Mouse (Mus musculus): ENCODE measurements around the gene Unc13a.

Gene Unc13a

DNA sequence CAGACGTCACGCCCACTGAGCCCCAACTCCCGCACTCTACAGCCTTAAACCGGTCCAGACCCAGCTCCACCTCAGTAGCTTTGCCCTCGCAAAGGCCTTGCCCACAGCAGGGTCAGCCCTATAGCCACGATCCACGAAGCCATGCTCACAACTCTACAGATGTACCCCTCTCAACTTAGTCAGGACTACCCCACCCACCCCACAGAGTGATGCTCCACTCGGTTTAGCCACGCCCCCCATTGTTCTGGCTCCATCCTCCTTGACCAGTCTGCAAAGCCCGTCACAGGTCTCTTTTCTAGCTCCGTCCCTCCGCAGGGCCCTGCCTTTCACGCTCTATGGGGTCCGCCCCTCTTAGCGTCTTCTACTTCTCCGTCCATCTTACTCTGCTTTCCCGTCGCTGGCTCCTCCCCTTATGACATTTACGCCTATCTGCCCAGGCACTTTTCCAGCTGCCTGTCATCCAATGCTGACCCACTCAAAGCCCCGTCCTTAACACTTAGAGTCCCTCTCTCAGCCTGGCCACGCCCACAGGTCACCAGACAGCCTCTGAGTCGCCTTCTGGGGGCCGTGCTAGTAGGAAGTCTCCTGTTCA, 14.7 kb upstream of the Unc13a start:
- DNase-seq (ENCODE audit: low spot score): no peak

DNA sequence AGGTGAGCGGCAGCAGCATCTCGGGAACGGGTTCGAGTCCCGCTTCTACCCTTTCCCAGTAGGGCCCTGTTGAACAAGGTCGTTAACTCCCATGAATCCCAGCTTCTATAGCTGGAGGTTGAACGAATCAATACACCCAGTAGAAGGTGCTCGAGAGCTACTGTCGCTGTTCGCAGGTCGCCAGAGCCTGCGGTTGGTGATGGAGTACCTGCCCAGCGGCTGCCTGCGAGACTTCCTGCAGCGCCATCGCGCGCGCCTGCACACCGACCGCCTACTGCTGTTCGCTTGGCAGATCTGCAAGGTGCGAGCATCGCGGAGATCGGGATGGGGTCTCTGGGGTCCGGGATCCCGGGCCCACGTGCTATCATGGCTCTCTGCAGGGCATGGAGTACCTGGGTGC, 14.0 kb upstream of the Unc13a start:
- DNase-seq (ENCODE audit: low spot score): no peak

DNA sequence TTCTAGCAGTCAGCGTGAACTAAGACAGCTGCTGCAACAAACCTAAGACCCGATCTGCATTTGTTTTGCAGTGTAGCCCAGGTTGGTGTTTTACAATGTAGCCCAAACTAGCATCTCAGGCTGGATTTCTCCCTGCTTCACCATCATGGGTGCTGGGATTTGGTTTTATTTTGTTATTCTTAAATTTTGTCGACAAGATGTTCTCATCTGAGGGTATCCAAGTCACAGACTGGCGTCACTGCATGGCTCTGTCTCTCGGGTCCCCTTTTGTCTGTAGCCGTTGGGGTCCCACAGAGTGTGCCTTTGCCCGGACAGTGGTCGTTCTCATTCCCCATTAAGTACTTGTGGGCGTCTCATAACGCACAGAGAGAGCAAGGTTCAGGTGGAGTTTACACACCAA, 13.1 kb upstream of the Unc13a start:
- DNase-seq (ENCODE audit: low spot score): no peak

DNA sequence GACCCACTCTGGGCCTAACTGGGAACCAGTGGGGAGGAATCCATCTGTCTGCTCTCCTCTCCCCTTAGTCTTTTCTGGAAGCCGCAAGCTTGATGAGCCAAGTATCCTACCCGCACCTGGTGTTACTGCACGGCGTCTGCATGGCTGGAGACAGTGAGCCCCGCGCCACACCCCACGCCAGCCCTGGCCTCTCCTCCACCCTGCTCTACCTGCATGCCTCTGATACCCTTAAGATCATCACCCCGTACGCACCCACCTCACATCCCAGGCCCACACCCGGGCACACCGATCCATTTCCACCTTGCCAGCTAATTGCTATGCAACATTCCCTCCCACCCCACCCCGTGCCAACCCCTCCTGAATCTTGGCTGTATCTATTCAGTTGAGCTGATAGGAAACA, 11.3 kb upstream of the Unc13a start:
- DNase-seq (ENCODE audit: low spot score): no peak

DNA sequence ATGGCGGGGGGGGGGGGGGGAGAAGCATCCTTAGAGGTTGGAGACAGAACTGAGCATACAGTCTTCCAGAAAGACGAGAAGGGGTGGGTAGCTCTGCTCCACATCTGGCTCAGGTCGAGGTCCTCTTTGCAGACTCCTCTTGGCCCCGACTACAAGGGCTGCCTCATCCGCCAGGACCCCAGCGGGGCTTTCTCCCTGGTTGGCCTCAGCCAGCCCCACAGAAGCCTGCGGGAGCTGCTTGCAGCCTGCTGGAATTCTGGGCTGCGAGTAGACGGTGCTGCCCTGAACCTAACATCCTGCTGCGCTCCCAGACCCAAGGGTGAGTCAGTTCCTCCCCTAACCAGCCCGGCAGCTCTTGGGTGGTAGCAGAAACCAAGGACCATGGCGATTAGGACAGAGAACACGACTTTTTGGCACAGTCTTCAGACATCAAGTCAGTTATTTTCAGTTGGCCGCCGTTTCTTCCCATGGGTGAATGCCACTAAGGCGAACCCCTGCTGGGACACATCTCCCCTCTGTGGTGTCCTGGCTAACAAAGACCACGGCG, 9.9 kb upstream of the Unc13a start:
- DNase-seq (ENCODE audit: low spot score): no peak

DNA sequence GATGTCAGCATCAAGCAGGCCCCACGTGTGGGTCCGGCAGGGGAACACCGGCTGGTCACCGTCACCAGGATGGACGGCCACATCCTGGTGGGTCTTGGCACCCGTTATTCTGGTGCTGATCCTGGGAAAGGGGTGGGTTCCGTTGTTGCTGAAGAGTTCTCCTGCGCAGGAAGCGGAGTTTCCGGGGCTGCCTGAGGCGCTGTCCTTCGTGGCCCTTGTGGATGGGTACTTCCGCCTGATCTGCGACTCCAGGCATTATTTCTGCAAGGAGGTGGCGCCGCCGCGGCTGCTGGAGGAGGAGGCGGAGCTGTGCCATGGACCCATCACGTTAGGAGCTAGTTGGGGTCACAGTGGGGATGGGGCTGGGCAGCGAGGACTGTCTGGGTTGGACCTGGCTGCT, 8.9 kb upstream of the Unc13a start:
- no peak for DNase-seq (ENCODE audit: low spot score)

DNA sequence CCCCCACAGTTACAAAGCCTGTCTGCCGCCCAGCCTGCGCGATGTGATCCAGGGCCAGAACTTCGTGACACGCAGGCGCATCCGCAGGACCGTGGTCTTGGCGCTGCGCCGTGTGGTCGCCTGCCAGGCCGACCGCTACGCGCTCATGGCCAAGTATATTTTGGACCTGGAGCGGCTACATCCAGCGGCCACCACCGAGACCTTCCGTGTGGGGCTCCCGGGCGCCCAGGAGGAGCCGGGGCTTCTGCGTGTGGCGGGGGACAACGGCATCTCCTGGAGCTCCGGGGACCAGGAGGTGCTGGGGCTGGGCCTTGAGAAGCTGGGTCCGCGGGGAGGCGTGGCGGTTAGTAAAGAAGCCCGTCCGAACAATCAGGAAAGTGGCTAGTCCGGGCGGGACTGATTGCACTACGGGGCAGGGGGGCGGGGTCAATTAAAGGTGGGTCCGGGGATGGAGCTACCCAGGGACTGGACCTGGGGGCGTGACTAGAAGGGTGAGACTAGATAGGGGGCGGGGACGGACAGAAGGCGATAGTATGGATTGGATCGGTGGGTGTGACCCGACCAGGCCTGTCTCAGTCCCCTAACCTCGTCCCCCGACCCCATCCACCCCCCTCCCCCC, 8.1 kb upstream of the Unc13a start:
- DNase-seq (ENCODE audit: low spot score): no peak

DNA sequence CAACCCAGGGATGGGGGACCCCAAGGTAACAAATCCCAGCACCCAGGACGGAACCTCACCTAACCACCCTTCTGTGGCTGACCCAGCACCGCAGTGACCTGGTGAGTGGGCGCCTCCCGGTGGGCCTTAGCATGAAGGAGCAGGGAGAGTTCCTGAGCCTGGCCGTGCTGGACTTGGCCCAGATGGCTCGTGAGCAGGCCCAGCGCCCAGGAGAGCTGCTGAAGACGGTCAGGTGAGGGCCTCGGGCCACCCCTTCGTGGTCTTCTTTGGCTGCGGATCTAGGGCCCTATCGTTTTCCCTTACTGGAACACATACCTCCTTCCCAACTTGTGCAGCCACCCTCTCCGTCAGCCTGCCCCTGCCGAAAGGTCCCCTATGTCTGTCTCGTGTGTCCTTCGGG, 7.6 kb upstream of the Unc13a start:
- DNase-seq (ENCODE audit: low spot score): no peak

DNA sequence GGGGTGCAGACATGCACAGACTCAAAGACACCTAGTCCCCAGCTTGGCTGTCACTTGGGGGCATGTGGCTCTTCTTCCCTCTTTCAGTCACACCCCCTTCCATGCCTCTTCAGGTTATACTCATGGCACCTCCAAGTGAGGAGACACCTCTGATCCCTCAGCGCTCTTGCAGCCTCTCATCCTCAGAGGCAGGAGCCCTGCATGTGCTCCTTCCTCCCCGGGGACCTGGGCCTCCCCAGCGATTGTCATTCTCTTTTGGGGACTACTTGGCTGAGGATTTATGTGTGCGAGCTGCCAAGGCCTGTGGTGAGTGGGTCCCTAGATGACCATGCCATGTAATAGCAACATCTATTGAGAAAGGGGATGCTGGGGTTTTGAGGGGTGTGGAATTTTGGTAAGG, 6.7 kb upstream of the Unc13a start:
- no peak for DNase-seq (ENCODE audit: low spot score)

DNA sequence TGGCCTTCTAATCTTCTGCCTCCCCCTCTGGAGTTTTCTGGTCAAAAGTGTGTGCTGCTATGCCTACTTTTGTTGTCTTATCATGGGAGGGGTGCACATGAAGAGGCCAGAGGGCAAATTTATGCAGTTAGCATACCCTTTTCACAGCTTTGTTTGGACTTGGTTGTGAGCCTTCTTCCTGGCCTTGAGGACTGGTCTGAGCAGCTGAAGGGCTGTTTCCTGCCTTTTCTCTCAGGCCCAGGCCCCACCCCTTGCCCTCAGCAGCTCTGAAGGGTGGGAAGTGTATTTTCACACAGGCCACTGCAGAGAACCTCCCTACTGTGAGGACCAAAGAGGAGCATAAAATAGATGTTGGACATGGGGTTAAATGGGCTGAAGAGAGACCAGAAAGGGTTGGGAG, 6.0 kb upstream of the Unc13a start:
- DNase-seq (ENCODE audit: low spot score): no peak

DNA sequence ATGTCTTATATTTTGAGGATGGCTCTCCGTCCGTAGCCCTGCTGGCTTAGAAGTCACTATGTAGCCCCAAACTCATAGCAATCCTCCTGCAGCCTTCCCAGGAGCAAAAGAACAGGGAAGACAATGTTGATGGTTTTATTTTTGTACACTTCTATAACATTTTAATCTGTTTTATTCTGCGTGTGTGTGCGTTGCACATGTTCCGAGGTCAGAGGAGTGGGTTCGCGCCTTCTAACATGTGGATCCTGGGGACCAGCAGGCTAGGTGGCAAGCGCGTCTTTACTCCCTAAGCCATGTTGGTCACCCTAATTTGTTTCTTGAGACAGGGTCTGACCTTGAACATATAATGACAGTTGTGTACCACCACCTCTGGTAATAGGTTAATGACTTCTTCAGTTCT, 5.2 kb upstream of the Unc13a start:
- no peak for DNase-seq (ENCODE audit: low spot score)

DNA sequence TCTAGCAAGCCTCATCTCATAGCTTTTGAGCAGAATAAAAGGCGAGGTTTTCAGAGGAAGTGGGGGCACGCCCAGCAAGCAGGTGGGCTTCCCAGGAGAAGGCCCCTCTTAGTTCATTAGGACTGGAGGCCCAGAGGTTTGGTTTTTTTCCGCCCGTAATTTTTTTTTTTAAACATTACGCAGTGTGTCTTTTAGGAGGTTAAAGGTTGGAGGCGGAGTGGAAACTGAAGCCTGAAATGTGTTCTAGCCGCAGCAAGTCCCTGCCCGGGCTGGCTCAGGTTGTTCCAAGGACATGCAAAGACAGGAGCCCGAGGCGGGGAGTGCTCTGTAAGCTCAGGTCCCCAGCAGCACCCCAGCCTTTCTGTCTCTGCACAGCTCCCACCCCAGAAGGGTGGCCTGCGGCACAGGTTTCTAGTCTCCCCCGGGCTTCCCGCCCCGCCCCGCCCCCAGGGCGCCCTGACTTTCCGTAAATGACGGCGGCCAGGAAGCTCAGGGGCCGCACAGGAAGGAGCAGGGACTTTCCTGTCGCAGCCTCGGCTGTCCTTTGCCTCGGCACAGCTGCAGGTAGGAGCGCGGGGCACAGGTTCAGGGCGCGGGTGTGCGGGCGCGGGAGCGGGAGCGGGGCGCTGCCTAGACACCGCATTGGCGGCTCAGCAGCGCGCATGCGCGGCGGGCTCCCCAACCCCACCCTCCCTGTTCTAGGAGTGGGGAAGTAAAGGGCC, 4.6 kb upstream of the Unc13a start, which contains the start of gene Jak3:
TSS of gene Jak3 (plus strand) at position 277 of the 722 bp plus-strand sequence.
- no peak for DNase-seq (ENCODE audit: low spot score)

DNA sequence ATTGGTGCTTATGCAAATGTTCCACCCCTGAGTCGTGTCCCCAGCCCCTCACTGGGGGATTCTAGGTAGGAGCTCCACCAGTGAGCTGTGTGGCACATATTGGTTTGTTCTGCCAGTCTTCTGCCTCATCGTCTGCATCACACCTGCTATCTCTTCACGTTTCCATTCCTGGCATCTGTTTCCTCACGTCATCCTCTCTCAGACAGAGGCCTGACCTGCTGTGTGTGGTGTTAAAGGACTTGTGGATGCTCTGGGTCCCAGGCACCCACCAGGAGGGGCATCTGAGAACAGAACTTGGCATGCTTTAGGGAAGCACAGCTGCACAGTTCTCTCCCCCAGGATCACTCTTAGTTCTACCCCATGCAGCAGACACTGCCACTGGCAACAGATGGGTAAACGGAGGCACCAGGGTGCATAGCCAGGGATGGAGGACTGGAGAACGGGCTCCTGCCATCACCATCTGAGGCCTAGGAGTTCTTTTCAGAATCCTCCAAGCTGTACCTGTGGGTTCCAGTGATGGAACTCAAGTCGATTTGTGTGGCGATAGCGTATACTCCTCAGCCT, 4.0 kb upstream of the Unc13a start:
- no peak for DNase-seq (ENCODE audit: low spot score)

DNA sequence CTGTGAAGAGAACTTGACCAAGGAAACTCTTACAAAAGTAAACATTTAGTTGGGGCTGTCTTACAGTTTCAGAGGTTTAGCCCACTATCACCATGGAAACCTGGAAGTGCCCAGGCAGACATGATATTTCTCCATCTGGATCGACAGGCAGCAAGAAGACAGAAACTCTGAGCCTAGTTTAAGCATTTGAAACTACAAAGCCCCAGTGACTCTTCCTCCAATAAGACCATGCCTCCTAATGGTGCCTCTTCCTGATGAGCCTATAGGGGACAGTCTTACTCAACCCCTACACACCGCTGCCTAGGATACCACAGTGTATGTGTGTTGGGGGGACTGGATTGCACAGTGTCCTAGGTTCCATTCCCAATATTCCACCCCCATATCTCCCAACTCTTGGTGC, 2.5 kb upstream of the Unc13a start:
- no peak for DNase-seq (ENCODE audit: low spot score)

DNA sequence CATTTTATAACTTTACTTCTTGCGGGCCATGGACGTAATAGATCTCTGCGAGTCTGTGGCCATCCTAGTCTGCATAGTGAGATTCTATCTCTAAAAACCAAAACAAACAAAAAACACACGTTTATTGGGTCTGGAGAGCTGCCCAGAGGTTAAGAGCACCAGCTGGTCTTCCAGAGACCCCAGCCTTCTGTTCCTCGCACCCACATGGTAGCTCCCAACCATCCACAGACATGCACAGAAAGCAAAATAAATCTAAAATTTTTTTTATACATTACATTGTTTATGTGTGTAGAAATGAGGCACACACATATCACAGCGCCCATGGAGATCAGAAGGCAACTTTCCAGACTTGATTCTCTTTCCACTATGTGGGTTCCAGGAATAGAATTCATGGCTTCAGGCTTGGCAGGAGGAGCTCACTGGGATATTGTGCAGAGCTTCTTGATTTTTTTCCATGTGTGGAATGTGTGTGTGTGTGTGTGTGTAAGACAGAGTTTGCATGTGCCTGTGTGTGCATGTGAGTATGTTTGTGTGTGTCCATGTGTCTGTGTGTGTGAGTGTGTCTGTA, 695 bp upstream of the Unc13a start:
- DNase-seq (ENCODE audit: low spot score): no peak

DNA sequence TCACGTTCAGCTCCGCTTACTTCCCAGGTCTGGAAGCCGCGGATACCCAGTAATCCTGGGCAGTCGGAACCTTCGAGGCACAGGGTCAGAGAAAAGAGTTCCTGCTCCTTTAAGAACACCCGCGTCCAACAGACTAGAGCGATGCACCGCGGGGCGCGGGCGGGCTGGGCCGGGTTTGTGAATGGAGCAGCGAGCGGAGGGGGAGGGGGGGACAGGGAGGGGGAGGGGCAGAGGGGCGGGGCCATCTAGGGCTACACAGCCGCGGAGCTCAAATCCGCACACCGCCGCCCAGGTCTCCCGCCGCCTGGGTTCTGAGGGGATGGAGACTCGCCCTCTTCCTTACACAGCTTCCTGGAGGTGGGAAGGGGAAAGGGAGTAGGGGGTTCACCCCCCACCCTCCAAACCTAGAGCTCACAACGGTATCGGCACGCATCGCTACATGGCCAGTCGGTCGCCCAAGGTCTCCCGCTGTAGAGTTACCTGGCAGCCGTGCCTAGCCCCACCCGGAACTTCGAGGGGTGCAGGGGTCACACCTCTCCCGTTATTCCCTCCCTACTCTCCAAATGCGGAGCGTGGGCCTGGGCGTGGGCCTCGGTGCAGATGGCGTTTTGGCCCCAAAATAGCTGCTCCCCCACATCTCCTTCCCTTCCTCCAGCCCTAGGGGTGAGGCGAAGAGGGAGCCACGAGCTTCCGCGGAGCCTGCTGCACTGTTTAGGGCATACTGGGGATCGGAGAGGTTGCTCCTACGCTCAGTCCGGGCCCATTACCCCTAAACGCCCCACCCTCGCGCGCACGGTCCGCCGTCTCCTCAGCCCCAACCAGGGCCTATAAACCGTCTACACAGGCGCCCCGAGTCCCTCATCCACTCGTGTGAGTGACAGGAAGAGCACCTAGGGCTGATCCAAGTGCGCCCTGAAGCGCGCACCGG, 672 bp downstream of the Unc13a start:
- no peak for DNase-seq (ENCODE audit: low spot score)

DNA sequence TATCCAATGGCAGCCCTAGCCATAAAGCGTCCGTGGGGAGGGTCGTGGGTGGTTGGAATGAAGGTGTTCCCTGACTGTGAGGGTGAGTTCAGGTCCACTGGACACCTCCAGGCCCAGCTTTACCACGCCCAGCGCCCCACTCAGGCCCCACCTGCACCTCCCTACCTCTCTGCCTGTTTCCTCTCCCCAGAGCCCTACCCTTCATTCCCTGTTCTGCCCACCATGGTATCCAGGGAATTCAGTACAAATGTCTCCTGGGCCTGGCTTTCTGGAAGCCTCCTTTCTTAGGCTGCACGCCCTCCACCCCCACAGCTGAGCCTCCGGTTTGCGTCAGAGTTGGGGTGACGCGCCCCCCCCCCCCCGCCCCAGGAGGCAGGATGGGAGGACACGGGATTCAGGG, 1.4 kb downstream of the Unc13a start:
- DNase-seq (ENCODE audit: low spot score): no peak

DNA sequence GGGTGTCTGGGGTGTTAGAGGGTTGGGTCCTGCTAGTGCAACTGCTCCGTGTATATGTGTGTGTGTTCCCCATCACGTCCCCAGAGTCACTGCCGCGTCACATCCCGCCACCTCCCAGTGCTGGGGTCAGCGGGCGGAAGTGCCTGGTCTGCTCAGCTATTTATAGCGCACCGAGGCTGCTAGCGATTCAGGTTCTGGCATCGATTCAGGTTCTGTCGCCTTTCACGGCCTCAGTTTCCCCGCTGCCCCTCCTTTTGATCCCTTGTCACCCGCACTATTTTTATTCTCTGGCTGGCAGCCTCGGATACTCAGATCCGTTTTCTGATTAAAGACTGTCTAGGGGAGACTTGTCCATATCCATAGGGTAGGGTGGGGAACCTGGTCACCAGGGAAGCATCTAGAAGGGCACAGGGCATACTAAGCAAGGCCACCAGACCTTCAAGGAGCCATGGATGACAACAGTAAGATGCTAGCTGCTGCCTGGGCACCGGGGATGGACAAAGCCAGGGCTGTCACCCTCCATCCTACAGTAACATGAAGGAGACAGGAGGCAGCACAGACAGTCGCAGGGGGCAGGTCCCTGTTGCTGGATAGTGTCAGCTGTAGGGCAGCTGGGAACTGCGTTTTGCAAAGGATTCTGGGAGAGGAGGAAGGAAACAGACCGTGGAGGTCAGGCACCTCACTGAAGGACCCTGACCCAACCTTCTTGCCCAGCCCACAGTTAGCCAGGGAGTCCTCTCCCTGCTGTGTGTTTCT, 3.2 kb downstream of the Unc13a start:
- DNase-seq (ENCODE audit: low spot score): no peak

DNA sequence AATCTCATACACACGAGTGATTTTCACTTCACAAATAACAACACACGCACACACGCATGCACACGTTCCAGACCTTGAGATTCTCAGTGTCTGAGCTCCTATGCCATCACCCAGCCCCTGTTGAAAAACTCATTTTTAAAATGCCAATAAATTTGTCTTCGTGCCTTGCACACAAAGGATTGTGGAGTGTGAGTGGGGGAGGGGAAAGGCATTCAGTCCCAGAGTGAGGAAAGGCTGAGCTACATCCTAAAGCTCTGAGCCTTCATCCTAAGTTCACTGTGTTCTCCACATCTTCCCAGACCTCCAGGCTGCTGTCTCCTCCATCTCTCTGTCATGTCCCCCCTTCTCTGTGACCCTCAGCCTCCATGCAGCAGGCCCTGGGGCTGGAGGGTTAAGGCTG, 4.3 kb downstream of the Unc13a start:
- DNase-seq (ENCODE audit: low spot score): no peak

DNA sequence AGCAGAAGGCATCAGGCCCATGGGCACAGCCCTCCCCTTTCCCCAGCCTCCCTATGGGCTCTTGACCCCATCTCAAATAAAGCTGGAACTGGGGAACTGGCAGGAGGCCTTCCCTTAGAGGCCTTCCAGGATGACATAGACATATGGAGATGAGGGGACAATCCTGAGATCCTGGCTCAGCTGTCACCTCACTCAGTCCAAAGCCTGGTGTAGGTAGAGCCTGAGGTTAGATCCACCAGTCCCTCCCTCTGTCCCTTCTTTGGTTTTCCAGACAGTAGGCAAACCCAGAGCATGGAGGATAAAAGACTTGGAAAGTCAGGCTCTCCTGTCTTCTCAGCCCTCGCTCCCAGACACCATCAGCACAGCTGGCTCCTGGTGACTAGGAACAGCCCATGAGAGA, 4.7 kb downstream of the Unc13a start:
- no peak for DNase-seq (ENCODE audit: low spot score)

Measured in urinary bladder, postnatal 10 days (tissue).